Mouse (Mus musculus): ENCODE measurements around the gene Apba3. TPM values are rescaled to one million over a fixed set of nuclear protein-coding genes. Genes with fewer than 3 reads are reported as not detected.

Apba3 gene
- total RNA-seq, 2 experiments from 2014 or later, result 61.6 to 63.5 TPM

DNA sequence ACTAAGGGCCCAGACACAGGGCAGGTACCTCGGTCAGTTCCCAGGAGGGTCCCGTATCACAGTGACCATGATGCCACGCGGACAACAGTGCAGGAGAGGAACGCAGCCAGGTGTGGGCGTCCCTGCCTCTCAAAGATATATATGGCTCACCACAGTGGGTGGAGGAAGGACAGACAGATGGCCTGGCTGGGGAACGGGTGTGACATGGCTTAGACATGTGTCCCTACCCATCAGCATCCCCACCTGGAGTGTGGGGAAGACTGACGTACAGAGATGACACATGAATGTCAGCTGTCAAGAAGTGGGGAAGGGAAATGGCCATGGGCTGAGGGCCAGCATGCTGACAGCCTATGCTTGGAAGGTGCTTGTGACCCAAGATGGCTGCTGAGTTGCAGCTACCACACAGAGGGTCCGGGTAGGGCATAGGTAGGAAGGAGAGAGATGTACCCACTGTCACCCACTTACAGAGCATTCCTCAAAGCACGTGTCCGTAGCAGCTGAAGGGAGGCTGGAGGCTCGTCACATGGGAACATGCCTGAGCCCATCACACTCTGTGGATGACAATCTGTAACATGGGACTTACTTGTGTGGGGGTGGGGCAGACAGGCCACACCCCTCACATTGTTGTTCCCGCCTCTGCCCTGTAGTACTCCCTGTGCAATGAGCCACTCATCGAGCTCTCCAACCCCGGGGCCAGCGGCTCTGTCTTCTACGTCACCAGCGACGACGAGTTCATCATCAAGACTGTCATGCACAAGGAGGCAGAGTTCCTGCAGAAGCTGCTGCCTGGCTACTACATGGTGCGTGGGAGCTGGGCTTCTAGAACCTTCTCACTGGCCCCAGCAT is 40.3 kb downstream of the Apba3 start:
- no peak for DNase-seq

DNA sequence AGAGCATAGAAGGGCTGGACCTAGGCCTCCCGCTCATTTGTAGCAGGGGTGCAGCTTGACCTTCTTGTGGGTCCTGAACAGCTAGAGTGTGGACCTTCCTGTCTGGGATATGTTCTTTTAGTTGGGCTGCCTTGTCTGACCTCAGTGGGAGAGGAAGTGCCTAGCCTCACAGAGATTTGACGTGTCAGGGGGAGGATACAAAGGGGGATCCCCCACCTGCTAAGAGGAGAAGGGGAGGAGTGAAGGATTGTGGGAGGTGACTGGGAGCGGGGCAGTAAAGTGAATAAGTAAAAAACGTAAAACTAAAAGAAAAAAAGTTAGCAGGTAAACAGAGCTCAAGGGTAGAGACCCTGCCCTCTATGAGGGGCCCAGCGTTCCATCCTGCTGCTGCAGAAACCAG is 42.8 kb downstream of the Apba3 start:
- DNase-seq, result no peak

DNA sequence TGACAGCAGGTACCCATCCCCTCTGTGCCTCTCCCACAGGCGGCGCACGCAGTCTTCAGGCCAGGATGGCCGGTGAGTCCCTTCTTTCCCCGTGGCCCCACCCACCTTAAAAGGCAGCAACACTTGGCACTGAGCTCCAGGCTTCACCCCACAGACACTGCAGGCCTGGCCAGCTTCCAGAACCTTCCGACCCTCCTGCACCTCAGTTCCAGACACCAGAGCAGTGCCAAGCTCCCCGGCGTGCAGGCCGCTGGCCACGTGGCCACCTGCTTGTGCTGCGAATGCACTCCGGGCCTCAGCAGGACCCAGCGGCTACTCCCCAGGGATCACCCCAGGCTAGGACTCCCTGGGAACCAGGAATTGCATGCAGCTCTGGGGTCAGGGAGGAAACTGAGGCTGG is 46.8 kb downstream of the Apba3 start:
- peak; percentile 14 for DNase-seq

DNA sequence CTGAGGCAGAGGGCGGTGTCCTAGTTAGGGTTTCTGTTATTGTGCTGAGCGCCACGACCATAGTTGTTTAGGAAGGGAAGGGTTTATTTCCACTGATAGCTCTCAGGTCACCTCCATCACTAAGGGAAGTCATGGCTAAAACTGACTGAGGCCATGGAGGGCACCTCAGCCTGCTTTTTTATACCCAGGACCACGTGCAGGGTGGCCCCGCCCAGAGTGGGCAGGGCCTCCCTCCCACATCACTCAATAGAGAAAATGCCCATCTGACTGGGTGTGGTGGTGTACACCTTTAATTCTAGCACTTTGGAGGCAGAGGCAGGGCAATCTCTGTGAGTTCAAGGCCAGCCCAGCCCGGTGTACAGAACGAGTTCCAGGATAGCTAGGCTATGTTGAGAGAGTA is 47.4 kb downstream of the Apba3 start:
- no peak for DNase-seq

DNA sequence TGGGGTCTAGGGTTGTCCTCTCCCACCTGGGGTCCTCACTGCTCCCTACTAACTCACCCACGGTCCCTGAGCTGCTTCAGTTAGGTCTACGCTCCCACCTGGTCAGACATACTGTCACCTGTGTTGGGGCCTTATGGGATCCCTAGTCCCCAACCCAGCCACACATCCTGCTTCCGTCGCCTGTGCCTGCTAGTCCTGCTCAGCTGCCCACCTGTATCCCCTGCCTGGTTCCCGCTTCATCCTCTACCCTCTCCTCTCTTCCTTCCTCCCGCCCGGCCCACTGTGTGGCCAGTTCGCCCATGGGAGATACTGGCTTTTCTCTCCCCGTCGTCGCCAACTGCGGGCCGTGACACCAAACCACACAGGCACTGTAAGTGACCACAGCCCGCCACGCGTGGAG is 48.8 kb downstream of the Apba3 start:
- DNase-seq, result no peak

DNA sequence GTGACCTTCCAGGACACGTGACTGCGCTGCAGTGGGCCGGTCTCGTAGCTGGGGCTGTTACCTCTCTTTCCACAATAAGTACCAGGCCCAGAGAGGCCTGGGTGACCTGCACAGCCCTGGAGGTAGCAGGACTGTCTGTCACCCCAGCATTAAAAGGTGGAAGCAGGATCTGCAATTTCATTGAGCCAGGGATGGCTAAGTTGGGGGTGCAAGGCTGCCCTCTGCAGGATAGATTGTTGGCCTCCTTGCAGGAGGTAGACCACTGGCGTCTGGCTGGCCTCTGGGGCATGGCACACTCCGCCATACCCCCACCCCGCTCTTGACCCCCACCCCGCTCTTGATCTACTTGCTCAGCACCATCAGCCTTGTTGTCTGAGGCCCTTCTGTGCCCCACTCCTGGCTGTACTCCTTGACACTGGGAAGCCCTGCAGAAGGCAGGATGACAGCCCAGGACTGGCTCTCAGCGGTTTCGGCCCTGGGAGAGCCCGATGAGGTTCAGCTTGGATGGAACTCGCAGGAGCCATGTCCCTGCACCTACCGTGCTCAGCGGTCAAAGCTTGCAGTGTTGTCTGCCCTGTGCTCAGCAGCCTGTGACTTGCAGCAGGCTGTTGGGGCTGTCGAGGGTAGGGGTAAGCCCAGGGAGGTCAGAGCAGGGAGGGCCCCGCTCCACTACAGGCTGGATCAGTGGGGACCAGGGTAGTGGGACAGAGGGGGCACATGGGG is 49.7 kb downstream of the Apba3 start:
- peak; percentile 19 for DNase-seq

DNA sequence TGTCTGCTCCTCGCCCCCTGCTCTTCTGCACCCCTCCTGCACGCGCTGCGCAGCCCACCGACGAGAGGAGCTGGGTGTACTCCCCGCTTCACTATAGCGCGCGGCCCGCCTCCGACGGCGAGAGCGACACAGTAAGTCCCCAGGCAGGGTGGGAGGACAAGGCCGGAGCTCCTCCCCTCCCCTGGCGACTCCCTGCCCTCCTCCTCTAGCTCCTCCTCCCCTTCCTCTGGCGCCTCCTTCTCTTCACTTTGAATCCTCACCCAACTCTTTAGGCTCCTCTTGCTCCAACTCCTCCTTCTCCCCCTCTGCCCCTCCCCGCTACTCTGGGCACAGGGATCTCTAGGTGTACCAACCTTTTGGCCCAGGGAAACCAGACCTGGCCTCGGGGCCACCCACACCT is 50.5 kb downstream of the Apba3 start:
- no peak for DNase-seq

DNA sequence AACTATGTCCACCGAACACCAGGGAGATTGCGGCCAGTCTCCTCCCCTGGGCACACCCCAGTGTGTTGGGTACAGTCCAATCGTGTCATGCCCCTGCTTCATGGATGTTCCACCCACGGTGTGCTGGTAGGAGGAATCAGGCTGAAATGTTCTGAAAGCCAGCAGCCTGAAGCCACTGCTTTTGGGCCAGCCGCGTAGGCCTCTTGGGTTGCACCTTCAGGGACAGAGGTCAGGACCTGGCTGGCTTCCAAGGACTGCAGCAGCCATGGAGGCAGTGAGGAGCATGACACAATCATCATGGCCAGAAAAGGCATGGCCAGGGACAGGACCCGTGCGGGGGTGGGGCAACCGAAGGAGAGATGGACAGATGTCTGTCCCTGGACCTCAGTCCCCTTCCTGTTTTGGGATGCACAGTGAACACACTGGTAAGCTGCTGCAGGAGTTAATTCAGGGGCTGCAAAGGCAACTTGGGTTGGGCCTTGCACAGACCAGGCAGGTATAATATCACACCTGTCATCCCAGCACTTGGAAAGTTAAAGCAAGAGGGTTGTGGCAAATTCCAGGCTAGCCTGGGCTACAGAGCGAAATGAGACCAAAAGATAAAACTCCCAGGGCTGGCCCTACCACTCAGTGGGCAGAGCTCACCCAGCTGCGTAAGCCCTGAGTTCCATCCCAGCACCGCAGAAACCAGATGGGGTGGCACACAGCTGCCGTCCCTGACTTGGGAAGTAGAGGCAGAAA is 52.0 kb downstream of the Apba3 start:
- DNase-seq, result peak; percentile 14

DNA sequence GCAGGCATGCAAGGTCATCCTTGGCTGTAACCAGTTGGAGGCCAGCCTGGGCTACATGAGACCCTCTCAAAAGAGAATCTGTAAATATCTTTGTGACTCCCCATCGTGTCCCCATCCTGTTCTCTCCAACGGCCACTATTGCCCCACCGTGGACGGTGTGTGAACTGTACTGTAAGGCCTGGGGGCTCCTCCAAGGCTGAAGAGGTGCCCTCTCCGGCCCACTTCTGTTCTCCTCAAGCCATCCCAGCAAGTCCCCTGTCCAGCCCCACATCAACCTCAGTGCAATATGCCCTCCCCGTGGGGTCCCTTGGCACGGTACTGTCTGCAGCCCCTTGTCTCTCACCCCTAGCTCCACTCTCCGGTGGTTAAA is 52.6 kb downstream of the Apba3 start:
- no peak for DNase-seq

DNA sequence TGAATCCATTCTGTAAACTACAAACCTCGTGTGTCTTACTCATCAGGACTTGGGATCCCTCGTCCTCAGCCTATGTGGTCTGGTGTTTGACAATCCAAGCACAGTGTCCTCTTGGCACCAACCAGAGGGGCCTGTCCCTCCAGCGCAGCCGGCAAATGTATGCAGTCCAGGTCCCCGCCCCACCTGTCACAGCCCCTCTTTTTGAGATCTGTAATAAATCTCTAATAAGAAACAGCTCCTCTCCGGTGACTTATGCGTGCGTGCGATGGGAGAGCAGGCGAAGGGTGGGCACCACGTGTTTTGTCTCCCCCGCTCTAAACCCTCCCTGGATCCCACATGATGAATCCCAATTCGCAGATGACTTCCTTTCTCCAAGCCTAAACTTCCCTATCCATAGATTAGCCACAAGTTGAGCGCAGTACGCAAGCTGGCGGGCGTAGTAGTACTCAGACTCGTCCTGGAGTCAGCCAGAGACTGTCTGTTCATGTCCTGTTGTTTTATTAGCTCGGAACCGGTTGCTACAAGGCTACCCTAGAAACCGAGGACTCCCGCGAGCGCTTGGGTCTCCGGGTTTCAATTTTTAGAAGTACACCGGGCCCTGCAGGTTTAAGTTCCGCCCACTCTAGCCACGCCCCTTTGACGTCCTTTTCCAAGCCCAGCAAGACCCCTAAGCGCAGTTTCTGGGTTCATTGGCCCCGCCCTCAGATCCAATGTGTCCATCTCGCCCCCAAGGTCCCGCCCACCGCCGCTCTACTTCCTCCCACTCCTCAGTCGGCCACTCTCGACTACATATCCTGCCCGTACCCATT is 53.2 kb downstream of the Apba3 start:
- DNase-seq, result peak; percentile 90

DNA sequence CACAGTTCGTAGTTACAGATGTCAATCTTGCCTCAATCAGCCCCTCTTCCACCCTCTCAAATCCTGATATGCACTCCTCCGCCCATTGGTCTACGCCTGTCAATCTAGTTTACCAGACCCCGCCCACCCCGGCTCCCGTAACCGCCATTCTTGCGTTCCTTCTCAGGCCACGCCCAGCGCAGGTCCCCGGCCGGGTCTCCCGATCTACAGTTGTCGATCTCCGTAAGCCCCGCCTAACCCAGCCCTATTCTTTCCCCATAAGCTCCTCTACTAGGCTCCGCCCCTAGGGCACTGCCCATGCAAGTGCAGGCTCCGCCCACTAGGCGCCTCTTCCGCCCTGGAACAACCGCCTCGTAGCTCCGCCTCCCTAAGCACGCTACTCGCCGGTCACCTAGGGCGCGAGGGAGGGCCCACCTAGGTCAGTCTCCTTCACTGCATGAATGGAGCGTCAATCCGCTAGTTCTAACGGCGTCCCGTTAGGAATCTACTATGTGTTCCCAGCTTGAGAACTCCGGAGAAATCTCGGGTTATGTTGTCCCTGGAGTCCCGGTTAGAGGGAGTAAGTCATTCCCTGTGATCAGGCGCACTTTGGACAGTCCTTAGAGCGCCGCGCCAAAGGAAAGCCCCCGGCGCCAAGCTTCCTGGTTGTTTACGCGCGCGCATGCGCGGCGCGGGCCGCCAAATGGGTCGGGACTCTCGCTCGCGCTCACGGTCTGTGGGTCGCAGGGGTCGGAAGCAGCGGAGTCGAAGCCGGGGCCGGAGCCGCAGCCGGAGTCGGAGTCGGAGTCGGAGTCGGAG is 54.0 kb downstream of the Apba3 start, which contains the start of gene Cactin:
Gene Cactin (plus strand): TSS at position 554 of the 798 bp plus-strand sequence.
- DNase-seq, result peak; percentile 97

DNA sequence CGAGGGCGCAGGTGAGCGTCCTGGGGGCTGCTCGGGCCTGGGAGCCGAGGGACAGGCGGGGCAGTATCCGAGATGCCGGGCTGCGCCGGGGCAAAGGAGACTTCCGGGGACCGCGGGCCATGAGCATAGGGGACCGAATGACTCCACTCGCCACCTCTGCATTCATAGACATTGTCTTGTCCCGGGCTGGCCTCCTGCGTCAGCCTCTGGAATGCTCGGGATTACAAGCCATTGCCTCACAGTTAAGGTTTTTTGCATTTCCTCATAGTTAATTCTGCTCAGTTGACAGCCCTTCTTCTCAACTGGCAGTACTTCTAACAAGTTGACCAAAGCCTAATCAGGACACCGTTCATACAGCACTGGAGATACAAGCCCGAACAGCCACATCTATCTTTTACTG is 54.7 kb downstream of the Apba3 start:
- no peak for DNase-seq

DNA sequence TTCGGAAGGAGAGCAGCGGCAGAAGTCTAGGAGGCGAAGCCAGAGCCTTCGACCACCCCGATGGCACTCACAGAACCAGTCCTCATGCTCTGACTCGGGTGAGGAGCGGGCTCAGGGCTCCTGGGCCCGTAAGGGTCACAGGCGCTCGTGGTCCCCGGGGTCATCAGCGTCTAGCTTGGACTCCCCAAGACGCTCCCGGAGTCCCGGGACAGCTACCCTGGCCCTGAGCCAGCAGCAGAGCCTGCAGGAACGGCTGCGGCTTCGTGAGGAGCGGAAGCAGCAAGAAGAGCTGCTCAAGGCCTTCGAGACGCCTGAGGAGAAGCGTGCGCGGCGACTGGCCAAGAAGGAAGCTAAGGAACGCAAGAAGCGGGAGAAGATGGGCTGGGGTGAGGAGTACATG is 55.7 kb downstream of the Apba3 start:
- DNase-seq, result no peak

Small RNA genes within 50 kb of the gene (microRNA-seq; reads per million reads assigned to microRNA genes)
- gene Mir3057, result 3.8 reads per million in 2 experiments

Other genes with a start within 250 kb of the Apba3 start
- under 1 TPM; 0.27 to 0.87 TPM for gene Diras1, start 241.3 kb upstream of the Apba3 start, total RNA-seq (2021)
- 10 to 100 TPM; 11.5 to 13.3 TPM for gene Slc39a3, start 229.5 kb upstream of the Apba3 start, total RNA-seq (2021)
- gene Sgta, start 206.8 kb upstream of the Apba3 start, total RNA-seq (2021), result 10 to 100 TPM; 82.2 to 84.4 TPM
- gene Thop1, start 196.9 kb upstream of the Apba3 start, total RNA-seq (2021), result 10 to 100 TPM; 26.4 to 27.1 TPM
- gene Creb3l3, start 168.1 kb upstream of the Apba3 start, total RNA-seq (2021), result 1 to 10 TPM in 1 of 2 experiments, under 1 TPM in 1; 0.87 to 2.1 TPM
- 100 to 1,000 TPM; 170 to 177 TPM for gene Map2k2, start 161.0 kb upstream of the Apba3 start, total RNA-seq (2021)
- gene Zbtb7a, start 131.7 kb upstream of the Apba3 start, total RNA-seq (2021), result 10 to 100 TPM; 29.2 to 35.9 TPM
- 10 to 100 TPM; 10.7 to 13.8 TPM for gene Pias4, start 99.0 kb upstream of the Apba3 start, total RNA-seq (2021)
- 1,000 to 10,000 TPM in 1 of 2 experiments, 100 to 1,000 TPM in 1; 974 to 1,018 TPM for gene Eef2, start 90.3 kb upstream of the Apba3 start, total RNA-seq (2021)
- gene Dapk3, start 84.0 kb upstream of the Apba3 start, total RNA-seq (2021), result 10 to 100 TPM; 29.8 to 30.4 TPM
- not detected for gene 4930442H23Rik, start 83.1 kb upstream of the Apba3 start, total RNA-seq (2021)
- 1 to 10 TPM; 1.7 to 1.8 TPM for gene Nmrk2, start 64.9 kb upstream of the Apba3 start, total RNA-seq (2021)
- under 1 TPM; 0.40 to 0.43 TPM for gene Atcay, start 36.1 kb upstream of the Apba3 start, total RNA-seq (2021)
- 1 to 10 TPM; 2.1 to 3.5 TPM for gene Zfr2, start 33.8 kb upstream of the Apba3 start, total RNA-seq (2021)
- gene Matk, start 14.0 kb upstream of the Apba3 start, total RNA-seq (2021), result 1 to 10 TPM in 1 of 2 experiments, under 1 TPM in 1; 0.70 to 1.3 TPM
- 100 to 1,000 TPM in 1 of 2 experiments, 10 to 100 TPM in 1; 93.7 to 108 TPM for gene Mrpl54, start within 50 bp of the Apba3 start, total RNA-seq (2021)
- gene Tjp3, start 24.6 kb downstream of the Apba3 start, total RNA-seq (2021), result under 1 TPM; 0.14 to 0.36 TPM
- gene Pip5k1c, start 26.0 kb downstream of the Apba3 start, total RNA-seq (2021), result 10 to 100 TPM; 24.0 to 30.8 TPM
- 10 to 100 TPM; 11.0 to 14.5 TPM for gene Cactin, start 54.1 kb downstream of the Apba3 start, total RNA-seq (2021)
- gene Tbxa2r, start 61.8 kb downstream of the Apba3 start, total RNA-seq (2021), result 1 to 10 TPM; 2.3 to 3.8 TPM
- gene Gipc3, start 76.3 kb downstream of the Apba3 start, total RNA-seq (2021), result 1 to 10 TPM in 1 of 2 experiments, under 1 TPM in 1; 0.96 to 1.3 TPM
- 10 to 100 TPM; 26.8 to 41.9 TPM for gene Hmg20b, start 83.5 kb downstream of the Apba3 start, total RNA-seq (2021)
- 1 to 10 TPM; 4.5 to 7.5 TPM for gene Mfsd12, start 90.5 kb downstream of the Apba3 start, total RNA-seq (2021)
- 1 to 10 TPM in 1 of 2 experiments, under 1 TPM in 1; 0.85 to 1.4 TPM for gene 4930404N11Rik, start 98.9 kb downstream of the Apba3 start, total RNA-seq (2021)
- 10 to 100 TPM; 17.6 to 24.1 TPM for gene Fzr1, start 111.6 kb downstream of the Apba3 start, total RNA-seq (2021)
- 10 to 100 TPM; 40.3 to 46.7 TPM for gene Dohh, start 117.5 kb downstream of the Apba3 start, total RNA-seq (2021)
- gene Gm48551, start 117.5 kb downstream of the Apba3 start, total RNA-seq (2021), result under 1 TPM; 0.40 to 0.45 TPM
- gene Gm48552, start 122.0 kb downstream of the Apba3 start, total RNA-seq (2021), result 1 to 10 TPM in 1 of 2 experiments, under 1 TPM in 1; 0.33 to 2.0 TPM
- gene Smim24, start 126.1 kb downstream of the Apba3 start, total RNA-seq (2021), result under 1 TPM in 1 of 2 experiments, not detected in 1; 0.65 TPM
- 100 to 1,000 TPM; 329 to 332 TPM for gene Nfic, start 188.7 kb downstream of the Apba3 start, total RNA-seq (2021)
- under 1 TPM; 0.38 to 0.99 TPM for gene Celf5, start 215.7 kb downstream of the Apba3 start, total RNA-seq (2021)
- 10 to 100 TPM; 45.9 to 48.2 TPM for gene Ncln, start 229.4 kb downstream of the Apba3 start, total RNA-seq (2021)
- gene S1pr4, start 233.2 kb downstream of the Apba3 start, total RNA-seq (2021), result under 1 TPM; 0.56 to 0.61 TPM